Mouse (Mus musculus) bone marrow macrophage, adult 2 months (primary cell): Measurements from ENCODE around the gene Peli2.

Experiments
- CTCF ChIP-seq: IDR thresholded peaks from 2 replicates; pipeline ENCODE4 v1.5.1; 2012; ENCODE audit warnings: low read depth, mild to moderate bottlenecking, low read length, moderate library complexity
- POLR2A ChIP-seq: IDR thresholded peaks from 2 replicates; pipeline ENCODE4 v1.6.1; 2012; ENCODE audit warnings: mild to moderate bottlenecking, low read depth, low read length, borderline replicate concordance

DNA sequence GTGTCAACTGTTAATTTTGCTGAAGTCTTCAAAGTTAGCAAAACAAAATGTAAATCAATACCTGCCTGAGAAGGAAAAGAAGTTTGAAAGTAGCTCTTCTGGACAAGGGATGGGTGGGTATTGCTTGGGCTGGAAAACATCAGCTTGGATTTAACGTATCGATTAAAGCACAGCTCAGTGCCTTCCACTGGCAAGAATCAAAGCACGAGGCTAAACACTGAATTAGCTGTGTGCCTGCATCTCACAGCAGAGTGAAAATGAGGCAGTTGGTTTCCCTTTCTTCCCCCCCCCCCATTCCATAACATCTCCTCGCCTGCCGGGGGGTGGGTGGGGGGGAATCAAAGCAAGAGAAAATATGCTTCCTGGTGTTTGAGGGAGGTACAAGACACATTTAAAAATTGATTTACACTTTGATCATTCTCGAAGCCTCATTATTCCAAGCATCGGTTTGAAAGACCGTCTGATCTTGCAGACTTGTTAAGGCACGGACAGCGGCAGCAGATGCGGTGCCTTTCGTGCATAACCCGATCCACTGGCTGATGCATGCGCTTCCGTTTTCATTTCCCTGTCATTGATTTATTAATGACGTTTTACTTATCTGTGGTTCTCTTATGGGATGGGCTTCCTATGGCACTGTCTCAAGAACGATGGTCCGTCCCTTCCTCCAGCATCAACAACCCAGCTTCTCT is 203.3 kb downstream of the Peli2 start:
- TF ChIP-seq CTCF: no peak
- no peak for TF ChIP-seq POLR2A
